Mouse (Mus musculus): ENCODE measurements around the gene Cd209a. TPM values are rescaled to one million over a fixed set of nuclear protein-coding genes. Genes with fewer than 3 reads are reported as not detected.
"Not testable (repeated sequence)": the region's sequence is repeated elsewhere in the genome, so short reads cannot be mapped to it uniquely, and the experiment has no call there.

Cd209a gene
- not detected in 2 replicates for polyA plus RNA-seq (2016; fragmentation: Nextera tagmentation; extraction: Ambion mirVana)

DNA sequence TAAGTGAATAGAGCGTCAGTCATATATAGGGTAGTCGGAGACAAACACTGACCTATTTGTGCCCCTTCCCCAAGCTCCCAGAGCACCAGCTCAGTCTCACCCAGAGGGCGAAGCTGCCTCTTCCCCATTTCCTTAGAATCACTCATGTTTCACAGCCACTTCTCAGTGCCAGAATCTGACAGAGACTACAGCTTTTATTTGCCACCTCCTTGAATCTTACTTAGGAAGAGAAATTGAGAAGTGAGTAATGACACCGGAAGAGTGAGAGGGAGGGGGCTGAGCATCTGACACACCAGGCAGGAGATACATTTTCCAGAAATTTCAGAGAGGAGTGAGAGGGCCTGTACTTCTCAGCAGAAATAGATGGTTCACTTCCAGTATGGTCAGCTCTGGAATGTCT is at the start of gene Cd209a:
Cd209a (minus strand) TSS at position 224 of the 400 bp plus-strand sequence.
- Histone ChIP-seq H3K27ac (no peak within 1 kb of the TSS), H3K9me3 (peaks cover 7% of the 10 kb centered on the region), H3K36me3 (no peaks in the 10 kb centered on the region), H3K27me3 (ENCODE audit: insufficient read depth, poor library complexity, severe bottlenecking) (no peaks in the 10 kb centered on the region), H3K4me1 (no peaks in the 10 kb centered on the region), H3K4me3 (no peak within 1 kb of the TSS)
- WGBS = 84% methylated on average over 4 of the region's 4 CpGs
- DNase-seq (ENCODE audit: low spot score) = no peak

DNA sequence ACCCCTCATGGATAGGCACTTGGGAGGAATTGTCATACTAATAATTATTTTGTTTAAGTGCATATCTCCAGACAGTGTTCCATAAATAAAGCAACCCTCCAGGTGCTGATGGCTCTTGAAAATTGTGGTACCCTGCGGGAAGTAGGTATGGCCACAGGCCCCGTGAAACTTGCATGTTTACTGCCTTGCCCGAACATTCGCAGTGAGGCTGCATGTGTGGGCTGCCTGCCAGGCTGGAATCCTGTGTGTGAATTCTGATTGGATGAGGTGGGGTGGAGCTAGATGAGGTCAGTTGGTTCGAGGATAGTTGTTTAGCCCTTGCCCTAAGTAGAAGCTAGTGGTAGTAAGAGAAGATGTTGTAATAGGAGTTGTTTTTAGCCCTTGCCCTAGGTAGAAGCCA is 19.9 kb upstream of the Cd209a start:
- 79% methylated on average over 5 of the region's 5 CpGs for WGBS
- peaks cover 28% of the 10 kb centered on the region for H3K9me3 ChIP-seq
- not testable (repeated sequence) for H3K4me3 ChIP-seq; H3K4me1 ChIP-seq; H3K27me3 ChIP-seq (ENCODE audit: insufficient read depth, poor library complexity, severe bottlenecking); H3K27ac ChIP-seq; H3K36me3 ChIP-seq
- peak; percentile 66 for DNase-seq (ENCODE audit: low spot score)

DNA sequence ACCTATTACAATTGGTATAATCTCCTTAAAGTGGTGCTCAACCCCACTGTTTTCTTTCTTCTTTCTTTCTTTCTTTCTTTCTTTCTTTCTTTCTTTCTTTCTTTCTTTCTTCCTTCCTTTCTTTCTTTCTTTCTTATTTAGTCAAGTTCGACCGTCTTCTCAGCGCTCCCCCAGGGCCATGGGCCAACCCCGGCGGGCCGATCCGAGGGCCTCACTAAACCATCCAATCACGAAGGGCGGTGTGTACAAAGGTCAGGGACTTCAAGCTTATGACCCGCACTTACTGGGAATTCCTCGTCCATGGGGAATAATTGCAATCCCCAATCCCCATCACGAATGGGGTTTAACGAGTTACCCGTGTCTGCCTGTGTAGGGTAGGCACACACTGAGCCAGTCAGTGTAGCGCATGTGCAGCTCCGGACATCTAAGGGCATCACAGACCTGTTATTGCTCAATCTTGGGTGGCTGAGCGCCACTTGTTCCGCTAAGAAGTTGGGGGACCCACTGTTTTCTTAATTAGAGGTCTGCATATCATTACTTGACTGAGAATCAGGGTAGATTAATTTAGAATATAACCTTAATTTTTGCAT is 5.6 kb upstream of the Cd209a start:
- H3K36me3 ChIP-seq = no peaks in the 10 kb centered on the region
- no peak overlapping the region for H3K27ac ChIP-seq
- H3K4me1 ChIP-seq = no peaks in the 10 kb centered on the region
- peaks cover 14% of the 10 kb centered on the region for H3K9me3 ChIP-seq
- 72% methylated on average over 18 of the region's 18 CpGs for WGBS
- no peak overlapping the region for H3K4me3 ChIP-seq
- no peaks in the 10 kb centered on the region for H3K27me3 ChIP-seq (ENCODE audit: insufficient read depth, poor library complexity, severe bottlenecking)
- peak; percentile 100 for DNase-seq (ENCODE audit: low spot score)

DNA sequence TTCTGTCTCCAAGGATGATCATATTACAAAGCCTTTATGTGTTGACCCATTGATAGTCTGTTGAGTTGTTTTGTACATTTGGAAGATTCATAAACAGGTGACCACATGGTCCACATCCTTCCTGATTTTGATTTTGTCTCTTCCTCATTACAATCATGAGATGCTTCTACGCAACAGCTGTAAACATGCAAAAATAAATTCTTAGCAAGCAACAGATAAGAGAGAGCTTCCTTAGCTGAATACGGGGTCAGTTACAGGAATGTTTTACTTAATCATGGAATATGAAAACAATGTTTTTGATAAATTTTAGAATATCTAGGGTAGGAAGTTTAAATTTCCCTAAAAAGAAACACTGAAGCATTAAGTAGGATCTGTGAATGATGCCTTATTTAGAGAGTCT is 11.8 kb downstream of the Cd209a start:
- no peak for DNase-seq (ENCODE audit: low spot score)
- WGBS = 88% methylated on average over 2 of the region's 2 CpGs
- Histone ChIP-seq H3K36me3 (no peaks in the 10 kb centered on the region), H3K27ac (no peak overlapping the region), H3K4me1 (no peaks in the 10 kb centered on the region), H3K4me3 (no peak overlapping the region), H3K27me3 (ENCODE audit: insufficient read depth, poor library complexity, severe bottlenecking) (no peaks in the 10 kb centered on the region), H3K9me3 (no peaks in the 10 kb centered on the region)

DNA sequence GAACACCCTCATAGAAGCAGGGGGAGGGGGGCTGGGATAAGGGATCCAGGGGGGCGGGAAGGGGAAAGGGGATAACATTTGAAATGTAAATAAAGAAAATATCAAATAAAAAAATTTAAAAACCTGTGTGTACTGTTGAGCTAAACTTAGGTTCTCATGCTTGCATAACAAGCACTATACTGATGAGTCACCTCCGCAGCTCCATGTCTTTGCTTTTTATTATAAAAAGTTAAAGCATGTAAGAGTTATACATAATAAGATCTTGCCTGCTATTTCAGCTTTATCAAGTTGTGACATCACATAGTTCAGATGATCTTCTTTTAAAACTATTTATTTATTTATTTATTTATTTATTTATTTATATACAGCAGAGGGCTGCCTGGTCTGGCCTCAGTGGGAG is 13.2 kb downstream of the Cd209a start:
- no peaks in the 10 kb centered on the region for H3K27me3 ChIP-seq (ENCODE audit: insufficient read depth, poor library complexity, severe bottlenecking)
- DNase-seq (ENCODE audit: low spot score) = no peak
- H3K9me3 ChIP-seq = no peaks in the 10 kb centered on the region
- H3K27ac ChIP-seq = no peak overlapping the region
- H3K4me3 ChIP-seq = no peak overlapping the region
- 70% methylated on average over 2 of the region's 2 CpGs for WGBS
- H3K36me3 ChIP-seq = no peaks in the 10 kb centered on the region
- no peaks in the 10 kb centered on the region for H3K4me1 ChIP-seq

DNA sequence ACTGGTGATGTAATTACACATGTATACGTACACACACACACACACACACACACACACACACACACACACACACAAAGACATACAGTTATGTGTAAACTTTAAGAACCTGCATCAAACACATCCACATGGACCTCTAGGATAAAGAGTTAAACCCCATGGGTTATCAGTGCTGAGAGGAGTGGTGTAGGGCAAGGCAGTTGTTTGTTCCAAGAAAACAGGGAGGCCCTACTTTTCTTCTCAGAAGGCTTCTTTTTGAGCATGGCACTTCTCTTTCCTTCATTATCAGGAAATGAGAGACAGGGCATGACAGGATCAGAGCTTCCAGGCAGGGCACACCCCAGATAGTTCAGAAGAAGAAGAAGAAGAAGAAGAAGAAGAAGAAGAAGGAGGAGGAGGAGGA is 14.7 kb downstream of the Cd209a start:
- Histone ChIP-seq H3K27ac (no peak overlapping the region), H3K4me1 (no peaks in the 10 kb centered on the region), H3K9me3 (0 out of 2 replicates have a peak, but pooled peaks cover 2% of the 10 kb centered on the region), H3K4me3 (no peak overlapping the region), H3K36me3 (no peaks in the 10 kb centered on the region), H3K27me3 (ENCODE audit: insufficient read depth, poor library complexity, severe bottlenecking) (no peaks in the 10 kb centered on the region)
- WGBS = 42% methylated on average over 1 of the region's 1 CpGs
- DNase-seq (ENCODE audit: low spot score) = no peak

DNA sequence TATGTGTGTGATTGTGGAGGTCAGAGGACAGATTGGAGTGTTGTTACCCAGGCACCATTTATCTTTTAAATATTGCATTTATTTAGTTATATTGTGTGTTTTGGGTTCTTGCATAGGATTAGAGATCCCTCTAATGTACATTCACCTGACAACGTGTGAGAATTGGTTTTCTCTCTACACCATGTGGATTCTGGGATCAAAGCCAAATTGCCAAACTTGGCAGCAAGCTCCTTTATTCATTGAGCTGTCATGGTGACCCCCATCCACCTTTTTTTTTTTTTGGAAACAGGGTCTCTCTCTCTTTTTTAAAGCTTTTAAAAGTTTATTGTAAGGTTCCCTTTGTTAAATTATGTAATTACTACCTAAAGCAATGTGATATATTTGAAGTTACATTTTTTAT is 27.7 kb downstream of the Cd209a start:
- Histone ChIP-seq H3K27ac (no peak overlapping the region), H3K9me3 (no peaks in the 10 kb centered on the region), H3K36me3 (no peaks in the 10 kb centered on the region), H3K27me3 (ENCODE audit: insufficient read depth, poor library complexity, severe bottlenecking) (no peaks in the 10 kb centered on the region), H3K4me1 (peaks cover 7% of the 10 kb centered on the region; the same call in 1 of the 2 replicates), H3K4me3 (no peak overlapping the region)
- 59% methylated on average over 1 of the region's 1 CpGs for WGBS
- no peak for DNase-seq (ENCODE audit: low spot score)

DNA sequence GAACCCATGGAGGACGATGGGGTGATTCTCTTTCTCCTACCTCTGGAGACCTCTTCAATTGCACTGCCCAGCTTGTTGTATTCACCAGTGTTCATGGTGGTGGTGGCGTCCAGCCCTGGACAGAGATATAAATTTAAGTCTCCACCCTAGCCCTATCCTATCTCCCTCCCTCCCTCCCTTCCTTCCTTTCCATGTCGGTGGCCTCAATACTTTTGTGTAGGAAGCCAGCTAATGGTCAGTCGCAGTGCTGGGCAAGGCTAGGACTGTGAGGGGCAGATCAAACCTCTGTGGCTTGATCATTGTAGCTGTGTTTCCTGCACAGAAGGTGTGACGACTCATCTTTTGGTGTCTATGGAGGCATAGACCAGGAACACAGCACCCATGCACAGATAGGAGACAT is 28.2 kb downstream of the Cd209a start, which contains the start of gene Clec4g:
Clec4g (minus strand) TSS at position 101 of the 400 bp plus-strand sequence.
- no peaks in the 10 kb centered on the region for H3K27me3 ChIP-seq (ENCODE audit: insufficient read depth, poor library complexity, severe bottlenecking)
- no peak for DNase-seq (ENCODE audit: low spot score)
- WGBS = 62% methylated on average over 5 of the region's 5 CpGs
- no peaks in the 10 kb centered on the region for H3K9me3 ChIP-seq
- H3K36me3 ChIP-seq = no peaks in the 10 kb centered on the region
- no peak within 1 kb of the TSS for H3K27ac ChIP-seq
- H3K4me3 ChIP-seq = no peak within 1 kb of the TSS
- peaks cover 7% of the 10 kb centered on the region; the same call in 1 of the 2 replicates for H3K4me1 ChIP-seq

DNA sequence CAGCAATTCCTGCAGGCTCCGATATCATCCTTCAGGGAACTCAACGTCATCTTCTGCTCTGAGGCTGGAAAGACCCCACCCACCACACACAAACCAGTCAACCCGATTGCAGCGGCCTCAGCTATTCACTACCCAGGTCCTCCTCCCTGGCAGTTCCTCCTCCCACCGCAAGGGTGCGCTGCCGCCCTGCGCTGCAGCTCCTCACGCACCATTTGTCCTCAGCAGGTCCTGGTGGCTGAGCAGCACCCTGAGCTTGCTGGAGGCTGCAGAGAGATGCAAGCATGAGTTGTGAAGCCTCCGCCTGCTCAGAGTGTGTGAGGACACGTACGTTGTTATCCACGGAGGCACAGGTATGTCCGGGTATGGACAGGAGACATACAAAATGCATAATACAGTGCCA is 30.2 kb downstream of the Cd209a start:
- Histone ChIP-seq H3K9me3 (no peaks in the 10 kb centered on the region), H3K27ac (no peak overlapping the region), H3K4me1 (peaks cover 7% of the 10 kb centered on the region; the same call in 1 of the 2 replicates), H3K27me3 (ENCODE audit: insufficient read depth, poor library complexity, severe bottlenecking) (no peaks in the 10 kb centered on the region), H3K4me3 (peak overlapping the region; percentile 18; the same call in 1 of the 2 replicates), H3K36me3 (no peaks in the 10 kb centered on the region)
- WGBS = 16% methylated on average over 14 of the region's 14 CpGs
- peak; percentile 87 for DNase-seq (ENCODE audit: low spot score)

DNA sequence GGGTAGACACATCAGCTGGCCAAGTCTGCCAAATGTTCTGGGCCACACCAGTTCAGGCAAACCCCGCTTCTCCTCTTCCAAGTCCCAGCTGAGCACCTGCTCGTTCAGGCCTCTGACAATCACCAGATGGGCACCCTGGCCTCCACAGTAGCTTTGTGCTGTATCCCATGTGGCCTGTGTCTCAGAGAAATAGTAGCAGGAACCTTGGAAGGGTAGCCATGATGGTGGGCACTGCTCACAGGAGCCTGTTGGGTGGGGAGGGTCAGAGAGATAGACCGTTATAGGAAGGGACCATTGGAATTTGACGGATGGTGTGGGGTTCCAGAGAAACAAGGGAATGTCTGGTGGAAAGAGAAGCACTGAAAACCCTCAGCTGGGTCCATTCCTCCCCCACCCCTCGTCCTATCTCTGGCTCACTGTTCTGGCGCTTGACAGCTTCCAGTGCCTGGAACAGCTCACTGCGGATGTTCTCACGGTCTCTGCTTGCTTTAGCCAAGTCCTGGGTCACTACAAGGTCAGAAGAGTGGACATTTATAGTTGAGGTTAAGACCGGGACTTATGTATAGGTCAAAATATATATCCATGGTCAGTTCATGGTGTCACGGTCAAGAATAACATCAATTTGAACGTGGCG is 31.3 kb downstream of the Cd209a start:
- DNase-seq (ENCODE audit: low spot score) = no peak
- Histone ChIP-seq H3K27ac (peak overlapping the region; percentile 53; the same call in 1 of the 2 replicates), H3K36me3 (no peaks in the 10 kb centered on the region), H3K4me1 (peaks cover 7% of the 10 kb centered on the region; the same call in 1 of the 2 replicates), H3K9me3 (no peaks in the 10 kb centered on the region), H3K4me3 (no peak overlapping the region), H3K27me3 (ENCODE audit: insufficient read depth, poor library complexity, severe bottlenecking) (no peaks in the 10 kb centered on the region)
- WGBS = 52% methylated on average over 12 of the region's 12 CpGs

DNA sequence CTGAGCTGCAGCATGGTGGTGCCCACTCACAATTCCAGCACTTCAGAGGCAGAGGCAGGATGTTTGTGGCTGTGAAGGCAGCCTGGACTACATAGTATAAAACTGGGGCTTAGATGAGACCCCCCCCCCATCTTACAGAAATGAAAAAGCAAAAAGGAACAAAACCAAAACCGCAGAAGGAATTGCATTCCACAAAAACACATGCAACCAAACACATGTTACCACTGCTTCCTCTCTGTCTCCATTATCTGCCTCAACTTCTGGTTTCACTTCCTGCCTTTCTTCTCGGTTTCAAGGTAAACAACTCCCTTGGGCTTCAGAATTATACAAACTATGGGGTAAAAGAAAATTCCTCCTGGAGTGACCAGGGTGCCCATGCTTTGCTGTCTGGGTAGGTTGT is 37.1 kb downstream of the Cd209a start:
- no peak for DNase-seq (ENCODE audit: low spot score)

DNA sequence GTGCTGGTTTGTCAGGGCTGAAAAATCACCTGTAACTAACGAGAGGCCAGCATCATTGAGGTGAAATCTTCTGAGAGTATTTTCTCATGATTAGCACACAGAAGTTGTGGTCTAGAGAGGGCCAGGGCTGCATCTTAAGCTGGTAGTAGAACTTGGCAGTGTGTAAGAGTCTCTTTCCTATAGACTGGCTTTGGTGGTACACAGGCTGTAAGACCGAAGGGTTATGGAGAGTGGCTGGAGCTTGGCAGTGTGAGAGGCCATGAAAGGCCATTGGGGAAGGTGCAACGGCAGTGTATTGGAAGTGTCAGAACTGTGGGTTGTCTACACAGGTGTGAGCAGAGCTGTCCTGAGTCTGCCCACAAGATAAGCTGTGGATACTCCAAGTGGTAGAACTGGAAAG is 38.5 kb downstream of the Cd209a start:
- no peaks in the 10 kb centered on the region for H3K27me3 ChIP-seq (ENCODE audit: insufficient read depth, poor library complexity, severe bottlenecking)
- 82% methylated on average over 3 of the region's 3 CpGs for WGBS
- H3K36me3 ChIP-seq = no peaks in the 10 kb centered on the region
- DNase-seq (ENCODE audit: low spot score) = no peak
- no peak overlapping the region for H3K4me3 ChIP-seq
- H3K27ac ChIP-seq = no peak overlapping the region
- H3K4me1 ChIP-seq = peaks cover 7% of the 10 kb centered on the region; the same call in 1 of the 2 replicates
- H3K9me3 ChIP-seq = no peaks in the 10 kb centered on the region

More for the DNA sequence above, 37.1 kb downstream of the Cd209a start:
- Histone ChIP-seq H3K9me3 (no peaks in the 10 kb centered on the region), H3K36me3 (no peaks in the 10 kb centered on the region), H3K27me3 (ENCODE audit: insufficient read depth, poor library complexity, severe bottlenecking) (no peaks in the 10 kb centered on the region), H3K4me3 (no peak overlapping the region), H3K4me1 (peaks cover 7% of the 10 kb centered on the region; the same call in 1 of the 2 replicates), H3K27ac (no peak overlapping the region)
- 35% methylated on average over 2 of the region's 2 CpGs for WGBS

DNA sequence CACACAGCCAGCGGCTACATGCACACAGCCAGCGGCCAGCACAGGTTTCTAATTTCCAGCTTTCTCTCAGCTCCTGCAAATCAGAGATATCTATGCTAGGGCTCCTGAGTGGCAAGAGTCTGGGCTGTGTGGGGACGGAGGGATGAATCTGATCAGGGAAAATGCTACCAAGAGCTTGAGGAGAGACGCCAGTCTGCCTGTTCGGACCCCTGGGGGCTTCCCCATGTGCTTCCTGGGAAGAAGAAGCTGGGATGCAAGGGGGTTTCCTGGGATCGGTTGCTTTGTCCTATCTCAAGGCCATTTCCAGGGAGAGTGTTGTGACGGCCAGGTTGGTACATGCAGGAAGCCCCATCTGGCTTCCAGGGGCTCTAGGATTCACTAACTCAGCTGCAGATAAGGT is 41.2 kb downstream of the Cd209a start:
- no peak for DNase-seq (ENCODE audit: low spot score)
- Histone ChIP-seq H3K27me3 (ENCODE audit: insufficient read depth, poor library complexity, severe bottlenecking) (no peaks in the 10 kb centered on the region), H3K27ac (no peak overlapping the region), H3K9me3 (no peaks in the 10 kb centered on the region), H3K36me3 (no peaks in the 10 kb centered on the region), H3K4me1 (peaks cover 7% of the 10 kb centered on the region; the same call in 1 of the 2 replicates), H3K4me3 (no peak overlapping the region)
- WGBS = 66% methylated on average over 7 of the region's 7 CpGs
